Mouse (Mus musculus) spleen, embryonic (tissue): ENCODE data around the gene Tbcc.

Experiments
- CTCF ChIA-PET: fragments of 350-600 bp; sonication (Branson Sonifier 250); formaldehyde crosslinking; loops from one replicate; lab custom pipeline; 2022; lab: Charles Lee

Gene Tbcc

GRCm38 (mm10) chr17:46866836-46867235, 23.6 kb upstream of the Tbcc start:
- CTCF ChIA-PET, result no interaction called here

- CTCF ChIA-PET, result interaction anchor here (0.7 kb wide), 2 partner anchors 36 to 118 kb away, joined by 4 read pairs; partner anchors contain the start of gene Cnpy3
These were observed 20.2 kb upstream of the Tbcc start for GRCm38 (mm10) chr17:46870204-46870798.

GRCm38 (mm10) chr17:46870913-46871312, 19.6 kb upstream of the Tbcc start:
- CTCF ChIA-PET, result no interaction called here

- CTCF ChIA-PET, result no interaction called here
These were observed 17.7 kb upstream of the Tbcc start for GRCm38 (mm10) chr17:46872806-46873205.

GRCm38 (mm10) chr17:46874133-46874532, 16.4 kb upstream of the Tbcc start:
- CTCF ChIA-PET, result no interaction called here

- CTCF ChIA-PET, result interaction anchor here (0.7 kb wide), 1 partner anchor 86 kb away, joined by 3 read pairs; no protein-coding TSS in a partner anchor
These were observed 14.9 kb upstream of the Tbcc start for GRCm38 (mm10) chr17:46875626-46876025.

- CTCF ChIA-PET, result interaction anchor here (0.7 kb wide), 1 partner anchor 653 kb away, joined by 3 read pairs; no protein-coding TSS in a partner anchor
These were observed 14.0 kb upstream of the Tbcc start for GRCm38 (mm10) chr17:46876371-46876950.

- CTCF ChIA-PET, result interaction anchor here (0.7 kb wide), 1 partner anchor 654 kb away, joined by 3 read pairs; no protein-coding TSS in a partner anchor
These were observed 13.4 kb upstream of the Tbcc start for GRCm38 (mm10) chr17:46877061-46877460.

- CTCF ChIA-PET, result no interaction called here
These were observed 10.6 kb upstream of the Tbcc start for GRCm38 (mm10) chr17:46879841-46880311.

GRCm38 (mm10) chr17:46880322-46880721, 10.2 kb upstream of the Tbcc start:
- CTCF ChIA-PET, result interaction anchor here (0.6 kb wide), 1 partner anchor 22 kb away, joined by 4 read pairs; no protein-coding TSS in a partner anchor

- CTCF ChIA-PET, result no interaction called here
These were observed 8.8 kb upstream of the Tbcc start for GRCm38 (mm10) chr17:46881728-46882127.

GRCm38 (mm10) chr17:46883107-46883506, 7.4 kb upstream of the Tbcc start:
- CTCF ChIA-PET, result interaction anchor here (0.6 to 0.9 kb wide), 2 partner anchors 31 to 158 kb away, joined by 3 to 4 read pairs; no protein-coding TSS in a partner anchor

- CTCF ChIA-PET, result interaction anchor here (0.6 kb wide), 1 partner anchor 27 kb away, joined by 3 read pairs; the partner anchor contains the start of gene Bicral
These were observed 5.7 kb upstream of the Tbcc start for GRCm38 (mm10) chr17:46884766-46885165.

- CTCF ChIA-PET, result no interaction called here
These were observed 5.1 kb upstream of the Tbcc start for GRCm38 (mm10) chr17:46885218-46885909.

- CTCF ChIA-PET, result interaction anchor here (0.6 kb wide), 1 partner anchor 1293 kb away, joined by 3 read pairs; no protein-coding TSS in a partner anchor
These were observed 4.4 kb upstream of the Tbcc start for GRCm38 (mm10) chr17:46885910-46886643.

- CTCF ChIA-PET, result interaction anchor here (0.6 kb wide), 1 partner anchor 426 kb away, joined by 3 read pairs; no protein-coding TSS in a partner anchor
These were observed 1.8 kb upstream of the Tbcc start for GRCm38 (mm10) chr17:46888511-46889212.

GRCm38 (mm10) chr17:46889450-46890084, 917 bp upstream of the Tbcc start:
- CTCF ChIA-PET, result no interaction called here

GRCm38 (mm10) chr17:46890843-46891594, 535 bp downstream of the Tbcc start:
- CTCF ChIA-PET, result interaction anchor here (0.6 kb wide), 5 partner anchors 32 to 1446 kb away, joined by 3 to 6 read pairs (median 4); no protein-coding TSS in a partner anchor

- CTCF ChIA-PET, result no interaction called here
These were observed 4.9 kb downstream of the Tbcc start for GRCm38 (mm10) chr17:46895426-46895825.
